Comparison of ENCODE assay signal across 16 mouse cellular contexts in the genomic region with DNA sequence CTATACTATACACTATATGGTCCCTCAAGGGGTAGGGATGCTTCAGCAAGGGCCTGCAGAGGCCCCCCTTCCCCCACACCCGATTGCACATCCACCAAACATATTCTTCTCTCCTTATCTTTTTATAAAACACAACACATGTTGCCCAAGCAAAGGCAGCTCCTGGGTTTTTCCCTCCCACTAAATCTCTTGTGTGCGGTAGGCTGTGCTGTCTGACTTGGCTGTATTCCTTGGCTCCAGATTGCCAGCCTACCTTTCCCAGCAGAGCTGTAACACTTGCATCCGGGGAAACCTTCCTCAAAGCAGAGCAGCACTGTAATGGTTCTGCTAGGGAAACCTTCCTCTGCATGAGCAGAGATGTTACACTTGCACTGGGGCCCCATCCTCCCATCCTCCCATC. TPM values are rescaled to one million over a fixed set of nuclear protein-coding genes. Genes with fewer than 3 reads are reported as not detected.
DNase-seq lines count a peak whose midpoint lies in the region; ATAC-seq lines count a peak whose summit lies in the region.
"Had no signal": no experiment of that assay in that cellular context is flagged by ENCODE, and none has a peak within 500 bp of the region (broad histone marks: within the 10 kb centered on the region; RNA-seq: fewer than 3 reads in every experiment).

No protein-coding gene starts in this region.

- no peaks in the 10 kb centered on the region for H3K9me3 ChIP-seq in forebrain, embryonic 14.5 days (replicated peaks; ENCODE audit: control insufficient read depth, low read length)
- no peaks in the 10 kb centered on the region; the same call in 1 of the 2 replicates for H3K9me3 ChIP-seq in forebrain, embryonic 10.5 days
- H3K9me3 ChIP-seq in midbrain, embryonic 14.5 days (ENCODE audit: control insufficient read depth, low read length): no peaks in the 10 kb centered on the region
- H3K9me3 ChIP-seq: liver, embryonic 15.5 days; neural tube, embryonic 13.5 days had no signal

- no peak overlapping the region for H3K4me3 ChIP-seq in forebrain, embryonic 14.5 days (ENCODE audit: low read depth, low read length)
- no peak overlapping the region for H3K4me3 ChIP-seq in forebrain, embryonic 10.5 days
- no peak overlapping the region for H3K4me3 ChIP-seq in midbrain, embryonic 14.5 days (replicated peaks; ENCODE audit: low read depth, low read length)
- H3K4me3 ChIP-seq: liver, embryonic 15.5 days; neural tube, embryonic 13.5 days had no signal

- no peaks in the 10 kb centered on the region for H3K36me3 ChIP-seq in forebrain, embryonic 14.5 days (ENCODE audit: control insufficient read depth, insufficient read depth, low read length)
- no peaks in the 10 kb centered on the region for H3K36me3 ChIP-seq in forebrain, embryonic 10.5 days (replicated peaks)
- H3K36me3 ChIP-seq in midbrain, embryonic 14.5 days (ENCODE audit: control insufficient read depth, insufficient read depth, low read length): no peaks in the 10 kb centered on the region
- H3K36me3 ChIP-seq: liver, embryonic 15.5 days; neural tube, embryonic 13.5 days had no signal

- H3K4me1 ChIP-seq in forebrain, embryonic 14.5 days (ENCODE audit: control insufficient read depth, insufficient read depth, low read length): no peaks in the 10 kb centered on the region
- peaks cover 4% of the 10 kb centered on the region; the same call in 1 of the 2 replicates for H3K4me1 ChIP-seq in forebrain, embryonic 10.5 days
- no peaks in the 10 kb centered on the region for H3K4me1 ChIP-seq in midbrain, embryonic 14.5 days (ENCODE audit: control insufficient read depth, insufficient read depth, low read length)
- H3K4me1 ChIP-seq: liver, embryonic 15.5 days; neural tube, embryonic 13.5 days had no signal

- H3K4me2 ChIP-seq in forebrain, embryonic 14.5 days (ENCODE audit: low read length): no peak overlapping the region
- H3K4me2 ChIP-seq in midbrain, embryonic 14.5 days (ENCODE audit: low read length): no peak overlapping the region
- H3K4me2 ChIP-seq: liver, embryonic 15.5 days; neural tube, embryonic 13.5 days had no signal

- DNase-seq in forebrain, embryonic 14.5 days (ENCODE audit: low spot score): peak; percentile 37
- no peak for DNase-seq in forebrain, embryonic 10.5 days (ENCODE audit: extremely low spot score, low spot score)
- peak; percentile 93 for DNase-seq in brain, adult 2 months (ENCODE audit: low read depth, low spot score)
- peak; percentile 71 to 72 for DNase-seq in layer of hippocampus, adult 8-10 months (ENCODE audit: low spot score in 2 of 2)
- DNase-seq in left cerebral cortex, postnatal 36 days (ENCODE audit: low spot score in 2 of 2): peak; percentile 59 to 76
- no peak for DNase-seq in adrenal gland, adult (ENCODE audit: inconsistent age in 2 of 2, low spot score in 1 of 2)
- DNase-seq in midbrain, embryonic 14.5 days: no peak
- DNase-seq: adrenal gland, postnatal 36 days; cerebellum, adult 18-20 months; gastrocnemius, postnatal 36 days; heart, postnatal 14 days had no signal

- no peaks in the 10 kb centered on the region for H3K27me3 ChIP-seq in forebrain, embryonic 14.5 days (replicated peaks; ENCODE audit: control insufficient read depth, insufficient read depth, low read length)
- no peaks in the 10 kb centered on the region for H3K27me3 ChIP-seq in forebrain, embryonic 10.5 days (ENCODE audit: poor library complexity, severe bottlenecking)
- H3K27me3 ChIP-seq in midbrain, embryonic 14.5 days (ENCODE audit: control insufficient read depth, insufficient read depth, low read length): no peaks in the 10 kb centered on the region
- H3K27me3 ChIP-seq: liver, embryonic 15.5 days; neural tube, embryonic 13.5 days had no signal

- WGBS in forebrain, embryonic 14.5 days: 71% methylated on average over 3 of the region's 3 CpGs
- 77% methylated on average over 3 of the region's 3 CpGs for WGBS in forebrain, embryonic 10.5 days
- 89% methylated on average over 3 of the region's 3 CpGs for WGBS in midbrain, embryonic 14.5 days

- H3K9ac ChIP-seq in forebrain, embryonic 14.5 days (ENCODE audit: low read length): no peak overlapping the region
- no peak overlapping the region for H3K9ac ChIP-seq in midbrain, embryonic 14.5 days (replicated peaks; ENCODE audit: low read length)
- H3K9ac ChIP-seq: liver, embryonic 15.5 days; neural tube, embryonic 13.5 days had no signal

- ATAC-seq in forebrain, embryonic 14.5 days: peak; percentile 44; the same call in 1 of the 2 replicates
- no peak for ATAC-seq in midbrain, embryonic 14.5 days (ENCODE audit: low FRiP score, low TSS enrichment)
- ATAC-seq in erythroblast, adult 5-6 weeks (replicated peaks; ENCODE audit: low FRiP score, poor library complexity, severe bottlenecking): no peak
- ATAC-seq: hindbrain, embryonic 16.5 days; midbrain, embryonic 16.5 days had no signal

- intact Hi-C loops in left cerebral cortex, postnatal 36 days (cut with DNase I): no loop called here

- H3K27ac ChIP-seq in forebrain, embryonic 14.5 days (ENCODE audit: low read depth, low read length): no peak overlapping the region
- no peak overlapping the region for H3K27ac ChIP-seq in forebrain, embryonic 10.5 days
- H3K27ac ChIP-seq in midbrain, embryonic 14.5 days (replicated peaks; ENCODE audit: low read depth, low read length): no peak overlapping the region
- H3K27ac ChIP-seq: liver, embryonic 15.5 days; neural tube, embryonic 13.5 days had no signal

RNA-seq across cellular contexts. Expression of gene Gcfc2, which starts 11.3 kb away (rescaled TPM):
- 6.9 and 8.6 TPM in 2 replicates for polyA plus RNA-seq in forebrain, embryonic 14.5 days (2014; fragmentation: Nextera tagmentation; extraction: Ambion mirVana)
- polyA plus RNA-seq in forebrain, embryonic 10.5 days (2016; fragmentation: Nextera tagmentation; extraction: Ambion mirVana): 11.5 and 14.0 TPM in 2 replicates
- 10 to 100 TPM; 10.6 to 18.9 (median 14.2) TPM for total RNA-seq in layer of hippocampus, adult 8-10 months (2022)
- total RNA-seq in left cerebral cortex, postnatal 36 days (2021): 10 to 100 TPM in 1 of 2 experiments, 1 to 10 TPM in 1; 6.4 to 12.4 TPM
- 10.1 and 12.4 TPM in 2 replicates for polyA plus RNA-seq in midbrain, embryonic 14.5 days (2014; fragmentation: Nextera tagmentation; extraction: Ambion mirVana)
- 0.96 and 4.4 TPM in 2 replicates for total RNA-seq in erythroblast, adult 5-6 weeks (2015; ENCODE audit: low replicate concordance)
- 9.3 and 14.1 TPM in 2 replicates for total RNA-seq in erythroblast, adult 5-6 weeks (2017; ENCODE audit: low replicate concordance)

RNA-seq across cellular contexts. Expression of gene Mrpl19, which starts 53.6 kb away (rescaled TPM):
- polyA plus RNA-seq in forebrain, embryonic 14.5 days (2014; fragmentation: Nextera tagmentation; extraction: Ambion mirVana): 32.9 and 33.5 TPM in 2 replicates
- polyA plus RNA-seq in forebrain, embryonic 10.5 days (2016; fragmentation: Nextera tagmentation; extraction: Ambion mirVana): 65.8 and 68.6 TPM in 2 replicates
- 10 to 100 TPM; 31.2 to 35.8 (median 32.9) TPM for total RNA-seq in layer of hippocampus, adult 8-10 months (2022)
- 10 to 100 TPM; 31.4 to 43.3 TPM for total RNA-seq in left cerebral cortex, postnatal 36 days (2021)
- polyA plus RNA-seq in midbrain, embryonic 14.5 days (2014; fragmentation: Nextera tagmentation; extraction: Ambion mirVana): 31.5 and 34.0 TPM in 2 replicates
- total RNA-seq in erythroblast, adult 5-6 weeks (2015; ENCODE audit: low replicate concordance): 2.7 and 4.4 TPM in 2 replicates
- total RNA-seq in erythroblast, adult 5-6 weeks (2017; ENCODE audit: low replicate concordance): 2.9 and 4.3 TPM in 2 replicates

Comparison
In these comparisons a context has a peak if more than half of its experiments do, and no peak if none do; other contexts are left out.
1. DNase-seq: peak in forebrain, embryonic 14.5 days (single experiment), brain, adult 2 months (single experiment), layer of hippocampus, adult 8-10 months (2 of 2) and left cerebral cortex, postnatal 36 days (2 of 2); none in forebrain, embryonic 10.5 days (single experiment), adrenal gland, adult (0 of 2) and midbrain, embryonic 14.5 days (single experiment).
2. RNA of gene Mrpl19, which starts 53.6 kb away (total RNA-seq): 31.4 to 43.3 TPM in left cerebral cortex, postnatal 36 days and 31.2 to 35.8 TPM in layer of hippocampus, adult 8-10 months; 2.7 to 4.4 TPM in erythroblast, adult 5-6 weeks; every median in the first group is over 4 times any median in the second.